Mouse (Mus musculus): ENCODE measurements around the gene Atxn10. TPM values are rescaled to one million over a fixed set of nuclear protein-coding genes. Genes with fewer than 3 reads are reported as not detected.

Gene Atxn10
- polyA plus RNA-seq, 1 experiment: 274 TPM

DNA sequence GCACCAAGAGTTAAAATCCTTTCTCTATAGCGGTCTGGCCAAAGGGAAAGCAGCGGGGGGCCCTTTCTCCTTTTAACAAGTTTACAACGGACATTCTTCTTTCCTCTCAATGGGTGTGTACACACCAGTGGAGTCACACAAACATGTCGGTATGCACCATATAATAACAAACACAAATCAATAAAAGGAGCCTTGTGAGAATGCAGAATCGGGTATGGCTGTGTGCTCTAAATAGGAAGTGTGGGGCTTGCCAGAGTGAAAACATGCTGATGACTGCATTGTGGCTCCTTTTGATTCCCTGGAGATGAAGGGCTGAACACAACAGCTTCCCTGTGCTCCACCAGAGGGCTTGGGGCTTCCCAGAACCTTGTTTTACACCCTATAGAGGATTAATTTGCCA lies 128.1 kb downstream of the Atxn10 start:
- no peak for DNase-seq
- peaks cover 30% of the 10 kb centered on the region for H3K4me1 ChIP-seq (ENCODE audit: control insufficient read depth, insufficient read depth, low read length)
- H3K27ac ChIP-seq (ENCODE audit: insufficient read depth, low read length): no peak overlapping the region
- no peaks in the 10 kb centered on the region for H3K27me3 ChIP-seq (ENCODE audit: control insufficient read depth, insufficient read depth, low read length)
- TF ChIP-seq CTCF (IDR thresholded peaks at IDR 0.05; ENCODE audit: borderline replicate concordance, insufficient read depth, low read depth, low read length): no peak
- no peak for TF ChIP-seq POLR2A (IDR thresholded peaks at IDR 0.05; ENCODE audit: borderline replicate concordance, insufficient read depth, low read length)
- no peak overlapping the region for H3K4me3 ChIP-seq (replicated peaks; ENCODE audit: insufficient read depth, low read depth, low read length)
- 41% methylated on average over 5 of the region's 5 CpGs for WGBS

DNA sequence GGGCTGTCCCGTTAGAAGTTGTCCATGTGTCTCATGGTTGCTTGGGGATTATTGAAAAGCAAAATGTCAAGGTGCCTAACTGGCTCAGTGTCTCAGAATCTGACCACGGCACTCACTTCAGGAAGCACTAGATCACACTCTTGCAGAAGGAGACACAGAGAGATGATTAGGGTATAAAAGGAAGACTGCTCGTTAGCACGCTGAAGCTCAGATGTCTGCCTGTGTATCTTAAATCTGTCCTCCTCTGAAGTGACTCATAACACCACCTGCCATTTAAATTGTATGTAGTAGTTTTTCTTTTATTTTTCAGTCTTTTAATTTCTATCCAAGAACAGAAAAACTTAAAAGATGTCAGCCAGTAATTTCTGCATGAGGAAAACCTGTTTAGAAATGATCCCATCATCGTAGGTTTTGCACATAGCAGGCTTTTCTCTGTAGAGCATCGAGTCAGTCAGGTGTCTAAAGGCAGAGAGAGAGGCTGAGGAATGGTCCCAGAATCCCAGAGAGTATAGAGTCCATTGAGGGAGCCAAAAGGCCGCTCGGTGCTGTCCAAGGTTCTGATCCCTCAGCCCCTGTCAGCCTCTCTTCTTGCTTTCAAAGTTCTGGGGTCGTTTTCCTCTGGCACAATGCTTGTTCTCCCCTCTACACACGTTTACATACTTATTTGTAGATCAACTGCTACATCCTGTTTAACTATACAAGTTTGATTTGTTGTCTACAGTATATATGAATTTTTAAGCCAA lies 128.9 kb downstream of the Atxn10 start:
- no peak overlapping the region for H3K27ac ChIP-seq (ENCODE audit: insufficient read depth, low read length)
- peaks cover 30% of the 10 kb centered on the region for H3K4me1 ChIP-seq (ENCODE audit: control insufficient read depth, insufficient read depth, low read length)
- 71% methylated on average over 10 of the region's 10 CpGs for WGBS
- no peak for DNase-seq
- TF ChIP-seq POLR2A (IDR thresholded peaks at IDR 0.05; ENCODE audit: borderline replicate concordance, insufficient read depth, low read length): no peak
- no peaks in the 10 kb centered on the region for H3K27me3 ChIP-seq (ENCODE audit: control insufficient read depth, insufficient read depth, low read length)
- no peak overlapping the region for H3K4me3 ChIP-seq (replicated peaks; ENCODE audit: insufficient read depth, low read depth, low read length)

DNA sequence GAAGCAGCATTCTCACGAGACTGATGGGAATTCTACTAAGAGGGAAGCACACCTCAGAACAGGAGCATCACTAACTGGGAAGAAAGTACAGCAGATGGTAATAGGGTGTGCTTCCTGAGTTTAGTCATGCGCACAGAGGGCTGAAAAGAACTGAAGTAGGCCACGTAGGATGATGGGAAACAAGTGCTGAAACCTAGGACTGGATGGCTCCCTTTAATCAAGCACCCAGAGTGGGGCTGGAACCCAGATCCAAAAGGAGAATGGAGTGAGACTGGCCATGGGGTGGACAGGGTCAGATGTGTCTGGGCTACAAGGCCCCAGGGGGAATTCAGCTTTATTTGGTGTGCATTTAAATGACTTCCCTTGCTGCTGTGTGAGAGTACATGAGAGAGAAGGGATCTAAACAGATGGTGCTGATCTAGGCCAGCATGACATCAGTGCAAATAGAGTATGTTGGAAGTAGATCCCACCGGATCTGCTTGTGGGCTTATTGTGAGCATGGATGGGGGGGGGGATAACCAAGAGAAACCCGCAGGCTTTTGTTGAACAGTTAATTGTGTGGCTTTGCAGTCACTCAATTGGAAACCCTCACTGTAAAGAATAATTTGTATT lies 130.5 kb downstream of the Atxn10 start:
- no peak overlapping the region for H3K4me3 ChIP-seq (replicated peaks; ENCODE audit: insufficient read depth, low read depth, low read length)
- peaks cover 26% of the 10 kb centered on the region for H3K4me1 ChIP-seq (ENCODE audit: control insufficient read depth, insufficient read depth, low read length)
- peak; percentile 26 to 43 for DNase-seq
- 10% methylated on average over 5 of the region's 5 CpGs for WGBS
- no peaks in the 10 kb centered on the region for H3K27me3 ChIP-seq (ENCODE audit: control insufficient read depth, insufficient read depth, low read length)
- no peak for TF ChIP-seq CTCF (IDR thresholded peaks at IDR 0.05; ENCODE audit: borderline replicate concordance, insufficient read depth, low read depth, low read length)
- no peak for TF ChIP-seq POLR2A (IDR thresholded peaks at IDR 0.05; ENCODE audit: borderline replicate concordance, insufficient read depth, low read length)
- H3K27ac ChIP-seq (ENCODE audit: insufficient read depth, low read length): peak overlapping the region; percentile 81

DNA sequence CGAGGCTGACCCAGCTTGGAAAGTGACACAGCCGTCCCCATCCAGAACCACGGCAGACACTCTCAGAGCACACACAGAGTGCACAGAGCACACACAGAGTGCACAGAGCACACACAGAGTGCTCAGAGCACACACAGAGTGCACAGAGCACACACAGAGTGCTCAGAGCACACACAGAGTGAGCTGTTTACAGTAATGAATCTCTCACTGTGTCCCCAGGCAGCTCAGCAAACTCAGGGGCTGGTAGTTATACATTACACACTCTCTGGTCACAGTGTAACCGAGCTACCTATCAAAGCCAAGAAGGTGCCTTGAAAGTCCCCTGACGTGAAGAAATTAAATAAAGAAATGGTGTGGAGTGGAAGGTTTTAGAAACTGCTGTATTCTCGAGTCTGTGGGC lies 133.4 kb downstream of the Atxn10 start:
- DNase-seq: no peak
- Histone ChIP-seq H3K4me3 (replicated peaks; ENCODE audit: insufficient read depth, low read depth, low read length) (no peak overlapping the region), H3K27ac (ENCODE audit: insufficient read depth, low read length) (no peak overlapping the region), H3K27me3 (ENCODE audit: control insufficient read depth, insufficient read depth, low read length) (no peaks in the 10 kb centered on the region), H3K4me1 (ENCODE audit: control insufficient read depth, insufficient read depth, low read length) (peaks cover 17% of the 10 kb centered on the region)
- TF ChIP-seq POLR2A (IDR thresholded peaks at IDR 0.05; ENCODE audit: borderline replicate concordance, insufficient read depth, low read length) (no peak), CTCF (IDR thresholded peaks at IDR 0.05; ENCODE audit: borderline replicate concordance, insufficient read depth, low read depth, low read length) (no peak)
- WGBS: 87% methylated on average over 6 of the region's 6 CpGs

DNA sequence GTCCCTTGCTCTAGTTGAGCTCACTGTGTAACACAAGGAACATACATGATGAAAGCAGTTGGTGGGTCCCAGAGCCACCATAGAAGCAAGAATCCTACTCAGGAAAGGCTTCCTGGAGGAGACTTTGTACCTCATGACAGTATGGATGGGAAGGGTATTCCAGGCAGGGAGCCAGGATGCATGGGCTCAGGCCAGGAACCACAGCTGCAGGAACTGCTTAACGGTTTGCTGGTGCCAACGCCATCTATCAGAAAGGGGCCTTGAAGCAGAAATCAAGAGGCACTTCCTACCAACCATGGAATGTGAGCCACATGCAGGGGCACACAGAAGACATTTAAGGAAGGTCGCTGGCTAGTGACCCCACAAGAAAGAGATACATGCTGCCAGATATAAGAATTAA lies 138.7 kb downstream of the Atxn10 start:
- no peak for DNase-seq
- TF ChIP-seq POLR2A (IDR thresholded peaks at IDR 0.05; ENCODE audit: borderline replicate concordance, insufficient read depth, low read length): no peak
- no peak for TF ChIP-seq CTCF (IDR thresholded peaks at IDR 0.05; ENCODE audit: borderline replicate concordance, insufficient read depth, low read depth, low read length)
- no peak overlapping the region for H3K27ac ChIP-seq (ENCODE audit: insufficient read depth, low read length)
- WGBS: 48% methylated on average over 3 of the region's 3 CpGs
- H3K4me3 ChIP-seq (replicated peaks; ENCODE audit: insufficient read depth, low read depth, low read length): no peak overlapping the region
- no peaks in the 10 kb centered on the region for H3K27me3 ChIP-seq (ENCODE audit: control insufficient read depth, insufficient read depth, low read length)
- H3K4me1 ChIP-seq (ENCODE audit: control insufficient read depth, insufficient read depth, low read length): peaks cover 6% of the 10 kb centered on the region; the same call in 1 of the 2 replicates

DNA sequence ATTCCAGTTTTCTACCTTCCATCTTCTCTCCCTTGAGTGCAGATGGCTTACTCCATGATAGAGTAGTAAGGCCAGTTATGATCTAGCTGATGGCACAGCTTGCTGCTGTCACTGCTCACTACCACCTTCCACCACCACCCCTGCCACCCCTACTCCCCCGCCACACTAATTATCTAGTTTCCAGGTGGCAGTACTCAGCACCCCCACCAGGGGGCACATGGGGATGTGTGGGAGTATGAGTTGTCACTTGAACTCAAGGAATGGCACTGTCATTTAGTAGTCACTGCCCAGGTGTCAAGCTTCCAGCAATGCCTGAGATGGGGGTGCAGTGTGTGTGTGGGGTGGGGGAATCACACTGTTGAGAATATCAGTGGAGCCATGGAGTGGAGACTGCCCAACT lies 141.5 kb downstream of the Atxn10 start:
- H3K4me1 ChIP-seq (ENCODE audit: control insufficient read depth, insufficient read depth, low read length): peaks cover 17% of the 10 kb centered on the region
- peak in 1 of 2 experiments; percentile 52 for DNase-seq
- no peaks in the 10 kb centered on the region for H3K27me3 ChIP-seq (ENCODE audit: control insufficient read depth, insufficient read depth, low read length)
- TF ChIP-seq CTCF (IDR thresholded peaks at IDR 0.05; ENCODE audit: borderline replicate concordance, insufficient read depth, low read depth, low read length) (peak; percentile 63), POLR2A (IDR thresholded peaks at IDR 0.05; ENCODE audit: borderline replicate concordance, insufficient read depth, low read length) (no peak)
- no peak overlapping the region for H3K27ac ChIP-seq (ENCODE audit: insufficient read depth, low read length)
- WGBS: 31% methylated on average over 1 of the region's 1 CpGs
- H3K4me3 ChIP-seq (replicated peaks; ENCODE audit: insufficient read depth, low read depth, low read length): no peak overlapping the region

DNA sequence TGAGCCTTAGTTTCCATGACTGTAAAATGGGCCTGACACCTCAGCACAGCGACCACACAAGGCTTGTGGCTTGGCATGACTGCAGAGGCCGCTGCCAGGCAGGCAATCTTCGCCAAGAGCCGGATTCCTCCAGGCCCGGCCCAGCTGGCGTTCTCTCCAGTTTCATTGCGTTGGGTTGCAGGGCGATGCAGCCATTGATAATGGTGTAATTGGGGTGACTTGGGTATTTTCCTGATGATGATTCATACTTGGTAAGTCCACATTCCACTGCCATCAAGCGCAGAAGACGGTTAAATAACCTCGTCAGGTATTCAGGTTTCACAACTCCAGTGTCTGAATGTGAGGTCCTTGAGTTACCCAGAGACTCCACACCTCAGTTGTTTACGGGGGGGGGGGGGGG lies 143.3 kb downstream of the Atxn10 start:
- peak; percentile 33 to 37 for DNase-seq
- TF ChIP-seq CTCF (IDR thresholded peaks at IDR 0.05; ENCODE audit: borderline replicate concordance, insufficient read depth, low read depth, low read length) (no peak), POLR2A (IDR thresholded peaks at IDR 0.05; ENCODE audit: borderline replicate concordance, insufficient read depth, low read length) (no peak)
- no peaks in the 10 kb centered on the region for H3K27me3 ChIP-seq (ENCODE audit: control insufficient read depth, insufficient read depth, low read length)
- no peak overlapping the region for H3K27ac ChIP-seq (ENCODE audit: insufficient read depth, low read length)
- no peak overlapping the region for H3K4me3 ChIP-seq (replicated peaks; ENCODE audit: insufficient read depth, low read depth, low read length)
- 42% methylated on average over 12 of the region's 12 CpGs for WGBS
- H3K4me1 ChIP-seq (ENCODE audit: control insufficient read depth, insufficient read depth, low read length): peaks cover 17% of the 10 kb centered on the region

DNA sequence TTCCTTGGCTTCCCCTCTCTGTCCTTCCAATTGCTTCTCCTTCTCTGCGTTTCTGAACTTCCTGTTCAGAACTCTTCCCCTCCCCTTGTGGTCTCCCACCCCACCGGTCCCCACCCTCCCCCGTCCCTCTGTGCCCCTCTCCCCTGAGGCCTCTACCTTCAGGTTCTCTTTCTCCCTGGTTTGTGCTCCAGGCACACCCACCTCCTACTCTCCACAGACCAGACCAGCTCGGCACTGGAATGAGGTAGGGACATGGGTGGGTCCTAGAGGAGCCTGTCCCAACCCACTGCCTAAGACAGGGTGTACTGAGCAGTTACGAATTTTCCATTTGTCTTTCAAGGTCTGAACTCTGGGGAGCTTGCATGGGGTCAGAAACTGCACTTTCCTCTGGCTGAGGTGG lies 143.9 kb downstream of the Atxn10 start:
- no peaks in the 10 kb centered on the region for H3K27me3 ChIP-seq (ENCODE audit: control insufficient read depth, insufficient read depth, low read length)
- DNase-seq: no peak
- H3K4me1 ChIP-seq (ENCODE audit: control insufficient read depth, insufficient read depth, low read length): peaks cover 17% of the 10 kb centered on the region
- 75% methylated on average over 5 of the region's 5 CpGs for WGBS
- no peak overlapping the region for H3K4me3 ChIP-seq (replicated peaks; ENCODE audit: insufficient read depth, low read depth, low read length)
- TF ChIP-seq CTCF (IDR thresholded peaks at IDR 0.05; ENCODE audit: borderline replicate concordance, insufficient read depth, low read depth, low read length) (no peak), POLR2A (IDR thresholded peaks at IDR 0.05; ENCODE audit: borderline replicate concordance, insufficient read depth, low read length) (no peak)
- H3K27ac ChIP-seq (ENCODE audit: insufficient read depth, low read length): no peak overlapping the region

Measured in cerebellum, adult 2 months (tissue).